Mouse (Mus musculus): ENCODE measurements at regions not wholly inside any gene's neighbourhood (a gene's known extent, or its start where the extent isn't known, plus 50 kb on each side); places are given as distances from the start of the nearest gene placed in this dataset.

DNA sequence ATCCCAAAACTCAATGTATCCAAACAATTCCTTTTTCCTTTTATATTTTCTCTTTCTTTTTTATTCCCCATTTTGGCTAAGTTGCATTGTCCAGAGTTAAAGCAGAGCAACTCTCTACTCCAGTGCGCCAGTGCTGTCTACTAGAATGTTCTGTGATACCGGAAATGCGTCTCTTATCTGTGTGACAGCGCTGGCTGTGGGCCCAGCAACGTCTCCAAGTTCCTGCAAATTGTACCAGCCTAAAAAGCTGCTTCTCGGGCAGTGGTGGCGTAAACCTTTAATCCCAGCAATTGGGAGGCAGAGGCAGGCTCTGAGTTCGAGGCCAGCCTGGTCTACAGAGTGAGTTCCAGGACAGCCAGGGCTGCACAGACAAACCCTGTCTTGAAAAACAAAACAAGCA is 59.4 kb downstream of the Cox18 start:
- DNase-seq: peak; percentile 53

- DNase-seq: no peak
Measured at GRCm38 (mm10) chr5:90163033-90163859, 60.6 kb downstream of the Cox18 start.

DNA sequence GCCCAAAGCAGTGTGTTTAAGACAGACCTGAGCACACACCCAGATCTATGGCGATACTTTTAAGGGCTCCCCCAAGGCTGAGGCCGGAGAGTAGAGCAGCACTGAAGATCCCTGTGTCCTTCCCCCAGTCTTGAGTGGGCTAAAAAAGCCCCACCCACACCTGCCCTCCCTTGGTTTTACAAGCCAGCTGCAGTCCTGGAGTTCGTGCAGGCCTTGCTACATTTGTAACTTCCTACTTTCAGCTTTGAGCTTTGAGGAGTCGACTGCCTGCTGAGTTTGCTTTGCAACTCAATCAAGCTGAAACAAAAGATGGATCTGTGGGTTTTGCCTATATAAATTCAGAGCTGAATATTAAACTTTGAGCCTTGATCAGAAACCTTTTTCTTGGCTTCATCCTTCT is 63.5 kb downstream of the Cox18 start:
- no peak for DNase-seq

GRCm38 (mm10) chr5:90156522-90156921 is 67.3 kb downstream of the Cox18 start:
- no peak for DNase-seq

- DNase-seq: peak; percentile 12
Measured at GRCm38 (mm10) chr5:90149611-90150532, 73.9 kb downstream of the Cox18 start.

DNA sequence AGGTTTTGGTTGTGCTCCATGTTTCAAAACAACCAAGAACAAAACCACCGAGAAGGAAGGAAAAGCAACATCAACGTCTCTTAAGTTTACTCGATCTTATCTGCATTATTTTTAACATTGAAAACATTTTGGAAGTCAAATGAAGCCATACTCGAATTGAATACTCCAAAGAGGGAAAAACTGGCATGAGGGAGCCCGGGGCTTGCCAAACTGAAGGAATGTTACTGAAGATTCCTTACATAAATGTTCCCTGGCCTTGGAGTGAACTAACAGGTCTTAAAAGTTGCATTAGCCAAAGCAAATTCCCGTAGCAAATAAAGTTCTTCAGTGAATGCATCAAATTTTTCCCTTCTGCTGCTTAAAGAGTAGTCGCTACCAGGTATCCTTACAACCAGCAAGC is 87.8 kb downstream of the Cox18 start:
- peak; percentile 38 for DNase-seq

DNA sequence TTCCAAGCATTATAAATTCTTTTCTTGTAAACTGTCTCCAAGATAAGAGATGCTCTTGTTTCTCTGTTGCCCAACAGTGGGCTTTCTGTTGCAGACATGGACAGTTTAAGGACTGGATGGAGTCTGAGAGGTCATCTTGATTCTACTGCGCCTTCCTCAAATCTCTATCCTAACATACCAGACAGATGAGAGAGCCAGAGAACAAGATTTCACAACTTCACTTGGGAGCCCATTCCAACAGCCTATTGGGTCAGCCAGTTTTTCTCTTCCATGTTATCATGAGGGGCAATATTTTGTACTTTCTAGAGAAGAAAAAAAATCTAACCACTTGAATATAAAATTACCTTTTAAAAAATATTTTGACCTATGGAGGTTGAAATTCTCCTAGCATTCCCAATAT is 116.8 kb downstream of the Cox18 start:
- DNase-seq: peak; percentile 33

DNA sequence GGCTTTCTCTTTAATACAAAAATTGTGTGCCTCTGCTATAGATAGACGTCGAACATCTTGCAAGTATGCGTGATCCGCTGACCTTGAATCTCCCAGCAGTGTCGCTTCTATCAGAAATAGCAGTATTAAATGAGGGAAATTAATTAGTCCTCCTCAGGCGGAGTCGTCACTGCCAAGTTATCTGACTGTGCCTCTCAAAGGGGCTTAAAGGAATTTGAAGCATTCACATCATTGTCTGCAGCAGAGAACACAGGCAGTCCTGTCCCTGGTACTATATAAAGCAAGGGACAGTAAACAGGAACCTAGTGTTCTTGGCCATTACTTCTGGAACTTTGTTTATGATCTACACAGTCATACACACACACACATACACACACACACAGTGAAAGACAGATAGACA is 119.1 kb downstream of the Cox18 start:
- peak; percentile 6 for DNase-seq

DNA sequence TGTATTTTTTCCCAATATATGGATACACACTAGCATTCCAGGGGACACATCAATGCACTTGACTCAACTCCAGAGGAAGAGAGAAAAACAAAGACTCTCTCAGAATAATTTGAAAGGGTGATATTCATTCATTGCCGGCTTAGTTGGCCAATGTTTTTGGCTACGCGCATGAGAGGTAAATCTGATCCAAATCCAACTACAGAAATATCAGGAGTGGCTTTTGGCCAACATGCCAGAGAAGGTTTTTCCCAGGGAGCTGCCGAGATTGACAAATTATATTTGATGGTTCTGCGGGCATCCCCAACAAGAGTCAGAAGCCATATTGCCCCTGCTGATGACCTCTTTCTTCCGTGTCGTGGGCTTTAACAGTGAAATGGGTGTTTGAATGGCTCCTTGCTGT is 135.3 kb downstream of the Cox18 start:
- DNase-seq: no peak

DNA sequence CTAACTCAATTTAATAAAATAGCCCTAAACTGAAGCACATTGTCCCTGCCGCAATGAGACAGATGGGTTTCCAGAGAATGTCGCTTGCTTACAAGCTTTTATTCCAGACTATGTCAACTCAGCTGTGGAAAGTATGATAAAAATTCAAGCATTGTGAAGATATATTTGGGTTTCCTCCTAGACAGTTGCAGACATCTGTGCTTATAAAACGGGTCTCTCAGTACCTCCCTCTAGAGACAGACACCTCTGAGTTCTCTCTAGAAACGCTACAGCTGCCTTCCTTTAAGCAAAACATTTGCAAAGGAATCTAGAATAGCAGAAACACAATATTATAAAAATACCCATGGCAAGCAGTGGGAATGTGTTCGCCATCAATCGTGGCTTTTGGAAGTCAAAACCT is 137.3 kb downstream of the Cox18 start:
- DNase-seq: peak; percentile 39

- no peak for DNase-seq
Measured at GRCm38 (mm10) chr5:90077025-90077536, 146.7 kb downstream of the Cox18 start.

GRCm38 (mm10) chr5:90075629-90076349 is 148.0 kb downstream of the Cox18 start:
- peak; percentile 64 for DNase-seq

GRCm38 (mm10) chr5:90071806-90072205 is 152.0 kb downstream of the Cox18 start:
- no peak for DNase-seq

- DNase-seq: no peak
Measured at GRCm38 (mm10) chr5:90068601-90069000, 155.2 kb downstream of the Cox18 start.

DNA sequence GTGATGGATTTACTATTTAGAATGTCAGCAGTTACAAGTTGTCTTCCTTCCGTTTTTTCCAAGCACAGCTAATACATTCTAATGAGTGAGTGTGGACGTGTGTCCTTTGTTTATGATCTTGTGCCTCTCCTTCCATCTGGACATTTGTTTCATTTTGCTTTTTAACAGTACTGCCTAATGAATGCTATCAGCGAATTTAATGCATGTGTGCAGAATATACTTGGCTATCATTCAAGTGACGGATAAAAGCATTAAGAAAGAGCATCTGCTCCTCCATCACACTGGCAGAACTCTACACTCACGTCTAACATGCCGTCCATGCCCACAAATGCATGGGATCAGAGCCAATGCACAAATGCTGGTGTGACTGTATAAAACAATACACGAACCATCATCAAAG is 156.0 kb downstream of the Cox18 start:
- no peak for DNase-seq

DNA sequence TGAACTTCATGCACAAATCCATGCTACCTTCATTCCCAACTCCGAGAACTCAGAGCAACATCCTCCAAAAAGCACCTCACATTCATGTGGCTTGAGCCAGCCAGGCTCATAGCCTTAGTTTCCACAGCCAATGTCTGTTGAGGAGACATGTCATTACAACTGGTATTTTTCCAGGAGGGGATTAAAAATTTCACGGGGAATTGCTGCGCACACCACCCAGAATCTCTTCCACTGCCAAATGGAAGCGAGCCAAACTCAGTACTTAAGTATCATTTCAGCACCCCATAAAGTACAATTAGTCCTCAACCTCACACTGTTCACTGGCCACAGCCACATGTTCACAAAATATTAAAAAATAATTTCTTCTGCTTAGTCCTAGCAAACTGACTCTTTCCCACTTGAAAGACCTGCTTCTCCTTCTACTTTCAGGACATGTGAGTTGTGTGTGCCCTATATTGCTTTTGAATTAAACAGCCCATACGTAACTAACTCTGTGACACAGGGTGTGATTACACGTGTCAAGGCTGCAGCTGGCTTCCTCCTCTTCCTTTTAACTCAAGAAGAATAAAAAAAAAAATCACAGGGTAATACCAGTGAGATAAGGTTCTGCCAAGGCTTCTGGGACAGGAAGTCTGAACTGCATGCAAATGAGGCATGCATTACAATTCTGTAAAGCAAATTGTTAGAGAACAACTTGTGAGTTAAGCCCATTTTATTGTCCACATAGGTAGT is 157.8 kb downstream of the Cox18 start:
- peak; percentile 10 for DNase-seq

GRCm38 (mm10) chr5:90055686-90056085 is 168.1 kb downstream of the Cox18 start:
- no peak for DNase-seq

GRCm38 (mm10) chr5:90052516-90052915 is 169.4 kb upstream of the Adamts3 start:
- no peak for DNase-seq

DNA sequence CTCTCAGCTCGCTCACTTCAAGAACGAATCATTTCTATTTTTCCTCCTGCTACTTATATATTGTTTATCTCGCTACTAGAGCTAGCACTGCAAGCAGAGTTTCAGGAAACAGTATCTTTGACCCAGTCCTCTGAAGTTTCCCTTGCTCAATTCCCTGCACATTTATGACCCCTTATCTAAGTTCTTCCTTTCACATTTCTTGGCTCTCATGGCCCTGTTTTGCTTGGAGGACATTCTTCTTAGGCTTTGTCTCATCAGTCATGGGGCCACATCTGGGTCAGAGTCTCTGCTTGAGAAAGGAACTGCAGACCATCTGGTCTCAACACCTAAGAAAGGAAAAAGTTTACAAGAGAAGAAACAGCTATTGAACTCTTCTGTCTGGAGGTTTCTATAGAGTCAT is 166.7 kb upstream of the Adamts3 start:
- DNase-seq: no peak

- DNase-seq: no peak
Measured at GRCm38 (mm10) chr5:90042781-90043180, 159.6 kb upstream of the Adamts3 start.

DNA sequence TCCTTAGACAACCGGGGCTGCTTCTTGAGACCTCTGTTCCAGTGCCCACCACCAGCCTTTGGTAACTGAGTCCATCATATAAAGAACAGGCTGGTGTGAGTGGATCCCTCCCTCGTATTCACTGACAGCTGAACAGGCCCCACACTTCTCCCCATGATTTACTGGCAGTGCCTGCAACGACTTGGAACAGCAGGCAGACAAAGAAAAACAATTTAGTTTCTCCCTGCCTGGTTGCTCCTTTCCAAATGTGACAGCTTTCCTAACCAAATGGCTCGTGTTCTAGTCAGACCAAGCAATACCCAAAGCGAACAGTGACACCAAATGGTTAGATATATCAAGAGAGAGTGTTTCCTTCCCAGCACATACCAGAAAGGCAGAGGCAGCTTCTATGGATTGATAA is 150.0 kb upstream of the Adamts3 start:
- peak; percentile 46 for DNase-seq

DNA sequence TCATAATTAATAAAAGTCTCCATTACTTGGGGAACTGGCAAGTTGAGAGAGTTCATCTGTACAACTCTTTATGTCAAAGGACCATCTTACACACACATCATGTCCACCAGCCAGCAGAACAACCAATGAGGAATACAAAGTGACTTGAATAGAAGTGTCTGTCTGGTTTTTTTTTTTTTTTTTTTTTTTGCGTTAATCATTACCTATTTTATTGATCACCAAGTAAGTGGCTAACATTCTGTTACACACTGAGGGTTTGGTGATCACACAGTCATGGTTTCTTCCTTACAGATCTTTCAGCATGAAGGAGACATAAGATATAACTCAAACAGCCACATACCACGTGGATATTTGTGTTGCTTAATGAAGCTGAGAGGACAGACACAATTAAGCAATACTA is 147.6 kb upstream of the Adamts3 start:
- no peak for DNase-seq
